Mouse (Mus musculus) kidney, adult 2 months (tissue): ENCODE measurements at regions not wholly inside any gene's neighbourhood (a gene's known extent, or its start where the extent isn't known, plus 50 kb on each side); places are given as distances from the start of the nearest gene placed in this dataset.
"Not testable (repeated sequence)": the region's sequence is repeated elsewhere in the genome, so short reads cannot be mapped to it uniquely, and the experiment has no call there.

ENCODE experiments used
- DNase-seq: peaks from one replicate; pipeline ENCODE4 v3.0.0; 2021
- H3K27ac ChIP-seq: fragments of 200-500 bp; 2 replicates; pipeline ENCODE4 v1.5.1; 2012; ENCODE audit warnings: low read depth, low read length, control low read depth, inconsistent platforms; ENCODE audit not compliant: insufficient read depth
- H3K27me3 ChIP-seq: fragments of 200-500 bp; replicated peaks from 2 replicates; pipeline ENCODE4 v1.6.1; 2012; ENCODE audit warnings: mild to moderate bottlenecking, moderate library complexity, low read length, inconsistent platforms; ENCODE audit not compliant: control insufficient read depth, insufficient read depth
- H3K36me3 ChIP-seq: fragments of 200-500 bp; 2 replicates; pipeline ENCODE4 v1.6.1; 2012; ENCODE audit warnings: mild to moderate bottlenecking, moderate library complexity, low read length, inconsistent platforms; ENCODE audit not compliant: control insufficient read depth, insufficient read depth
- H3K4me1 ChIP-seq: fragments of 200-500 bp; 2 replicates; pipeline ENCODE4 v1.6.1; 2011; ENCODE audit warnings: low read length; ENCODE audit not compliant: control insufficient read depth, insufficient read depth
- H3K4me3 ChIP-seq: fragments of 200-500 bp; 2 replicates; pipeline ENCODE4 v1.5.1; 2011; ENCODE audit warnings: mild to moderate bottlenecking, low read depth, low read length, control low read depth; ENCODE audit not compliant: insufficient read depth
- CTCF ChIP-seq: fragments of 200-500 bp; conservative IDR thresholded peaks from 2 replicates; pipeline ENCODE4 v1.5.1; 2011; ENCODE audit warnings: low read depth, mild to moderate bottlenecking, control low read depth, low read length, moderate library complexity, mixed read lengths; ENCODE audit not compliant: insufficient read depth, insufficient read length
- POLR2A ChIP-seq: fragments of 200-500 bp; IDR thresholded peaks from one replicate; pipeline ENCODE4 v1.6.1; 2011; ENCODE audit warnings: low read depth, low read length, control low read depth
- WGBS: fragments of 180-500 bp; shearing (Covaris S2); methylation state at CpG from one replicate; pipeline ENCODE4 v1.1.7; 2018; 5-methylcytosine and 5-hydroxymethylcytosine counted together

GRCm38 (mm10) chr8:35147481-35147880 is 618.1 kb upstream of the Gm19410 start:
- WGBS, result 80% methylated on average over 8 of the region's 8 CpGs
- Histone ChIP-seq H3K27ac (no peak overlapping the region), H3K4me1 (no peaks in the 10 kb centered on the region), H3K4me3 (no peak overlapping the region), H3K27me3 (no peaks in the 10 kb centered on the region), H3K36me3 (no peaks in the 10 kb centered on the region)
- TF ChIP-seq POLR2A (no peak), CTCF (no peak)
- no peak for DNase-seq

DNA sequence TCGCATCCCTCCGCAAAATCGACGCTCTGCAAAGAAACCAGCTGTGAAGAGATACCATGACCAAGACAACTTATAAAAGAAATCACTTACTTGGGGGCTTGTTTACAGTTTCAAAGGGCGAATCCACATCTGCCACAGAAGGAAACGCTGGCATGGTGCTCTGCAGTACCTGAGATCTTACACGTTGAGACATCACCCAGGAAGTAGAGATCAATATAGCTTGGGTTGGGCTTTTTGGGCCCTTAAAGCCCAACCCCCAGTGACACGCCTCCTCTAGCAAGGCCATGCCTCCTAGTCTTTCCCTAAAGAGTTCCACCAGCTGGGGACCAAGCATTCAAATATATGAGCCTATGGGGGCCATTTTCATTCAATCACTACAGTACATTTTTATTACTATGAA is 617.6 kb upstream of the Gm19410 start:
- H3K27ac ChIP-seq, result no peak overlapping the region
- H3K36me3 ChIP-seq, result no peaks in the 10 kb centered on the region
- H3K27me3 ChIP-seq, result no peaks in the 10 kb centered on the region
- H3K4me1 ChIP-seq, result no peaks in the 10 kb centered on the region
- WGBS, result 87% methylated on average over 8 of the region's 8 CpGs
- TF ChIP-seq CTCF, result no peak
- DNase-seq, result no peak
- no peak overlapping the region for H3K4me3 ChIP-seq

GRCm38 (mm10) chr8:35152585-35152984 is 613.0 kb upstream of the Gm19410 start:
- no peak overlapping the region for H3K27ac ChIP-seq
- WGBS, result 23% methylated on average over 8 of the region's 8 CpGs
- no peak for DNase-seq

GRCm38 (mm10) chr8:35156272-35156671 is 609.3 kb upstream of the Gm19410 start:
- H3K27me3 ChIP-seq, result no peaks in the 10 kb centered on the region
- H3K4me1 ChIP-seq, result no peaks in the 10 kb centered on the region
- no peaks in the 10 kb centered on the region for H3K36me3 ChIP-seq
- no peak for DNase-seq
- H3K4me3 ChIP-seq, result no peak overlapping the region
- WGBS, result 49% methylated on average over 4 of the region's 5 CpGs
- no peak overlapping the region for H3K27ac ChIP-seq
- TF ChIP-seq POLR2A (no peak), CTCF (no peak)

More at GRCm38 (mm10) chr8:35152585-35152984, 613.0 kb upstream of the Gm19410 start:
- TF ChIP-seq POLR2A, result no peak
- no peak for TF ChIP-seq CTCF
- H3K36me3 ChIP-seq, result no peaks in the 10 kb centered on the region
- H3K4me1 ChIP-seq, result no peaks in the 10 kb centered on the region
- H3K27me3 ChIP-seq, result no peaks in the 10 kb centered on the region
- no peak overlapping the region for H3K4me3 ChIP-seq

DNA sequence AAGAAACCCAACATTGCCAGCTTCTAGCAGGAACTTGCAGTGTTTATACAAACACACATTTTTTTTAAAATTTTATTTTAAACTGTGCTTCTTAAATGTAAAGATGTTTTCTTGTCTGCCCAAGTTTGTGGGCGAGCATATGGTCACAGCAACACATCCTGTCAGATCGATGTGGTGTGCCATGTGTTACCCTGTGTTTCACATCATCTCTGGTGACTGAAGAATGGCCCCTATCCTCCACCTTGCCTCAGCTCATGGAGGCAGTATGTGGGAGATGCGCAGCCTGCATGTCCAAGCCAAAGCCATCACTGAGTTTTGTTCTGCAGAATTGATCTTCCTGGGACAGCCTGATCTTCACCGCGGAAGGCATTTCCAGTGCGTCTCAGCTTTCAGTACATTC is 607.9 kb upstream of the Gm19410 start:
- Histone ChIP-seq H3K27ac (no peak overlapping the region), H3K36me3 (no peaks in the 10 kb centered on the region), H3K27me3 (no peaks in the 10 kb centered on the region), H3K4me3 (no peak overlapping the region), H3K4me1 (no peaks in the 10 kb centered on the region)
- TF ChIP-seq CTCF, result no peak
- TF ChIP-seq POLR2A, result no peak
- WGBS, result 60% methylated on average over 6 of the region's 6 CpGs
- DNase-seq, result no peak

DNA sequence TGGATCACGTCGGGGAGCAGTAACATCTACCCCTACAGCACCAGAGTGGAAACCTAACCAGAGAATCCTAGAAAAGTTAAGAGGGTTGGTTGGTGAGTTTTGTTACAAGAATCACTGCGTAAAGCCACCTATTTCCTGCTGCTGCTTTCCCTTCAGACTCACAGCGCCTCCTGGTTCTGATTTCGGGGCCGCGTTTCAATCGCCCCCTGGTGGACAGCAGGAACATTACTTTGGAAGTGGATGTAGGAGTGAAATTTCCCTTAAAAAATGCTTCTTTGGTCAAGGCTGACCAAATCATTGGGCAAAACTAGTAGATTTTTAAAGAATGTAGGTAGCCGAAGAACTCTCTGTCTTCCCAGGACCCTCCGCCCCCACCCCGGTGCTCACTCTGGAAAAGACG is 606.3 kb upstream of the Gm19410 start:
- Histone ChIP-seq H3K4me1 (no peaks in the 10 kb centered on the region), H3K27me3 (no peaks in the 10 kb centered on the region), H3K36me3 (no peaks in the 10 kb centered on the region), H3K4me3 (no peak overlapping the region), H3K27ac (no peak overlapping the region)
- DNase-seq, result peak; percentile 63
- 16% methylated on average over 12 of the region's 12 CpGs for WGBS
- TF ChIP-seq POLR2A, result no peak
- TF ChIP-seq CTCF, result peak; percentile 90

- DNase-seq, result no peak
- Histone ChIP-seq H3K4me1 (no peaks in the 10 kb centered on the region), H3K27ac (no peak overlapping the region), H3K4me3 (no peak overlapping the region), H3K27me3 (no peaks in the 10 kb centered on the region), H3K36me3 (no peaks in the 10 kb centered on the region)
- no peak for TF ChIP-seq CTCF
- TF ChIP-seq POLR2A, result no peak
- WGBS, result 86% methylated on average over 12 of the region's 12 CpGs
Observed at GRCm38 (mm10) chr8:35160230-35160629, 605.4 kb upstream of the Gm19410 start.

DNA sequence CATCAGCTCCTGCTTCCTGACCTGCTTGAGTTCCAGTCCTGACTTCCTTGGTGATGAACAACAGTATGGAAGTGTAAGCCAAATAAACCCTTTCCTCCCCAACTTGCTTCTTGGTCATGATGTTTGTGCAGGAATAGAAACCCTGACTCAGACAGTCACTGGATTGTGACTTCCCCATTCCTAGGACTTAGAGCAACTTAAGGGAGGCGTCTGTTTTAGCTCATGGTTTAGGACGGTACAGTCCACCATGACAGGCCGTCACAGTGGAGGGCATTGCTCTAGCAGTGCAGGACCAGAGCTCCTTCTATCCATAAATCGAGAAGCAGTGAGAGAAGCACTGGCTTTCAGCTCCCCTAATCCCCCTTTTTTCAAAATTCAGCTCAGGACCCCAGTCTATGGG is 603.4 kb upstream of the Gm19410 start:
- not testable (repeated sequence) for H3K4me3 ChIP-seq, DNase-seq, H3K4me1 ChIP-seq, H3K27ac ChIP-seq, H3K27me3 ChIP-seq, H3K36me3 ChIP-seq
- 88% methylated on average over 4 of the region's 4 CpGs for WGBS
